Mouse (Mus musculus) myocyte (in vitro differentiated cells): ENCODE results near the gene Cdkl4. TPM values are rescaled to one million over a fixed set of nuclear protein-coding genes. Genes with fewer than 3 reads are reported as not detected.

ENCODE experiments used
- H3K27me3 ChIP-seq: one replicate; pipeline ENCODE4 v1.6.1; 2011; ENCODE audit not compliant: control insufficient read depth, insufficient read depth, insufficient read length
- H3K36me3 ChIP-seq: one replicate; pipeline ENCODE4 v1.6.1; 2011; ENCODE audit not compliant: control insufficient read depth, insufficient read depth
- H3K4me2 ChIP-seq: one replicate; pipeline ENCODE4 v1.6.1; 2011; ENCODE audit warnings: low read depth, control low read depth
- H3K4me3 ChIP-seq: one replicate; pipeline ENCODE4 v1.5.1; 2011; ENCODE audit warnings: mild to moderate bottlenecking, control low read depth, moderate library complexity
- H3K79me2 ChIP-seq: one replicate; pipeline ENCODE4 v1.6.1; 2011; ENCODE audit not compliant: control insufficient read depth, insufficient read depth
- H3ac ChIP-seq: one replicate; pipeline ENCODE4 v1.6.1; 2011; ENCODE audit not compliant: control insufficient read depth, insufficient read length
- CEBPB ChIP-seq: IDR thresholded peaks from 2 replicates; pipeline ENCODE4 v1.6.1; 2011; ENCODE audit warnings: mild to moderate bottlenecking, moderate library complexity; ENCODE audit not compliant: poor library complexity, insufficient read depth, severe bottlenecking
- E2F4 ChIP-seq: IDR thresholded peaks from one replicate; pipeline ENCODE4 v1.6.1; 2011; ENCODE audit warnings: mild to moderate bottlenecking, control low read depth, moderate library complexity; ENCODE audit not compliant: insufficient read depth
- MAX ChIP-seq: IDR thresholded peaks from one replicate; pipeline ENCODE4 v1.6.1; 2011; ENCODE audit warnings: low read depth, mild to moderate bottlenecking, control low read depth
- MYOD1 ChIP-seq, 3 experiments: IDR thresholded peaks; one replicate each; pipeline ENCODE4 v1.6.1; 2011; ENCODE audit warnings: control low read depth in 2 of 3, low read depth in 2 of 3, mild to moderate bottlenecking in 2 of 3, moderate library complexity in 1 of 3; ENCODE audit not compliant: insufficient read length in 2 of 3, control insufficient read depth in 1 of 3
- MYOG ChIP-seq, 3 experiments: IDR thresholded peaks; one replicate each; pipeline ENCODE4 v1.6.1; 2011; ENCODE audit warnings: control low read depth in 2 of 3, low read depth in 2 of 3, mild to moderate bottlenecking in 2 of 3; ENCODE audit not compliant: insufficient read length in 2 of 3, control insufficient read depth in 1 of 3, insufficient read depth in 1 of 3
- POLR2A ChIP-seq: IDR thresholded peaks from one replicate; pipeline ENCODE4 v1.6.1; 2011; ENCODE audit warnings: low read depth, mild to moderate bottlenecking, control low read depth, moderate library complexity; ENCODE audit not compliant: insufficient read length
- POLR2AphosphoS2 ChIP-seq: IDR thresholded peaks from one replicate; pipeline ENCODE4 v1.6.1; 2011; ENCODE audit warnings: low read depth, control low read depth; ENCODE audit not compliant: insufficient read length
- REST ChIP-seq: IDR thresholded peaks from one replicate; pipeline ENCODE4 v1.6.1; 2011; ENCODE audit warnings: mild to moderate bottlenecking, control low read depth, moderate library complexity; ENCODE audit not compliant: insufficient read depth, insufficient read length
- SRF ChIP-seq: IDR thresholded peaks from one replicate; pipeline ENCODE4 v1.6.1; 2011; ENCODE audit warnings: low read depth; ENCODE audit not compliant: control insufficient read depth, insufficient read length
- TCF12 ChIP-seq: IDR thresholded peaks from one replicate; pipeline ENCODE4 v1.6.1; 2011; ENCODE audit warnings: mild to moderate bottlenecking, control low read depth; ENCODE audit not compliant: poor library complexity, insufficient read depth, severe bottlenecking
- TCF3 ChIP-seq: IDR thresholded peaks from one replicate; pipeline ENCODE4 v1.6.1; 2011; ENCODE audit warnings: low read depth, control low read depth; ENCODE audit not compliant: insufficient read length
- USF1 ChIP-seq: IDR thresholded peaks from one replicate; pipeline ENCODE4 v1.6.1; 2011; ENCODE audit warnings: low read depth, mild to moderate bottlenecking, control low read depth, moderate library complexity
- polyA plus RNA-seq: library from polyadenylated mRNA; unstranded; fragments of >200 nt; fragmentation: generic; extraction: Trizol; gene quantifications from one replicate; pipeline ENCODE4 v1.2.1, GENCODE M21; 2012; ENCODE audit warnings: missing spikeins

Gene Cdkl4
- polyA plus RNA-seq, 1 experiment: 0.02 TPM

GRCm38 (mm10) chr17:80480031-80480854, 97.4 kb downstream of the Cdkl4 start, which contains the start of gene Sos1:
Gene Sos1 (minus strand): TSS chr17:80480453.
- peak within 1 kb of the TSS; percentile 64 for H3K4me3 ChIP-seq
- no peaks in the 10 kb centered on the region for H3K36me3 ChIP-seq
- peak within 1 kb of the TSS; percentile 85 for H3ac ChIP-seq
- no peaks in the 10 kb centered on the region for H3K27me3 ChIP-seq
- H3K4me2 ChIP-seq: peak within 1 kb of the TSS; percentile 81
- peaks cover 41% of the 10 kb centered on the region for H3K79me2 ChIP-seq
- TF ChIP-seq POLR2AphosphoS2: peak; percentile 91
- peak; percentile 37 for TF ChIP-seq E2F4
- TF ChIP-seq POLR2A: peak; percentile 92
- no peak for TF ChIP-seq USF1
- no peak for TF ChIP-seq MYOD1 (IDR thresholded peaks at IDR 0.05; ENCODE audit: control insufficient read depth in 1 of 3, insufficient read length in 2 of 3, low read depth in 2 of 3)
- peak in 1 of 3 experiments; percentile 45 for TF ChIP-seq MYOG (IDR thresholded peaks at IDR 0.05; ENCODE audit: control insufficient read depth in 1 of 3, insufficient read depth in 1 of 3, insufficient read length in 2 of 3, low read depth in 2 of 3)

- TF ChIP-seq POLR2AphosphoS2: no peak
- TF ChIP-seq USF1: no peak
- TF ChIP-seq TCF3: no peak
- TF ChIP-seq MYOG (IDR thresholded peaks at IDR 0.05; ENCODE audit: control insufficient read depth in 1 of 3, insufficient read depth in 1 of 3, insufficient read length in 2 of 3, low read depth in 2 of 3): peak in 1 of 3 experiments; percentile 9
- no peak for TF ChIP-seq SRF
- peak in 1 of 3 experiments; percentile 17 for TF ChIP-seq MYOD1 (IDR thresholded peaks at IDR 0.05; ENCODE audit: control insufficient read depth in 1 of 3, insufficient read length in 2 of 3, low read depth in 2 of 3)
- Histone ChIP-seq H3K27me3 (no peaks in the 10 kb centered on the region), H3K4me2 (peak overlapping the region; percentile 67), H3K4me3 (peak overlapping the region; percentile 64), H3K79me2 (peaks cover 49% of the 10 kb centered on the region), H3ac (peak overlapping the region; percentile 85), H3K36me3 (no peaks in the 10 kb centered on the region)
These were observed 98.2 kb downstream of the Cdkl4 start for GRCm38 (mm10) chr17:80479295-80480030.

- no peak overlapping the region for H3ac ChIP-seq
- no peaks in the 10 kb centered on the region for H3K36me3 ChIP-seq
- H3K27me3 ChIP-seq: no peaks in the 10 kb centered on the region
- peaks cover 67% of the 10 kb centered on the region for H3K79me2 ChIP-seq
- TF ChIP-seq MAX: no peak
- no peak for TF ChIP-seq E2F4
- no peak for TF ChIP-seq USF1
- no peak for TF ChIP-seq REST
- TF ChIP-seq SRF: no peak
- no peak for TF ChIP-seq TCF12
- TF ChIP-seq POLR2AphosphoS2: no peak
- no peak for TF ChIP-seq MYOD1 (IDR thresholded peaks at IDR 0.05; ENCODE audit: control insufficient read depth in 1 of 3, insufficient read length in 2 of 3, low read depth in 2 of 3)
- no peak for TF ChIP-seq POLR2A
- no peak for TF ChIP-seq TCF3
- no peak for TF ChIP-seq MYOG (IDR thresholded peaks at IDR 0.05; ENCODE audit: control insufficient read depth in 1 of 3, insufficient read depth in 1 of 3, insufficient read length in 2 of 3, low read depth in 2 of 3)
- TF ChIP-seq CEBPB: no peak
- no peak overlapping the region for H3K4me2 ChIP-seq
- no peak overlapping the region for H3K4me3 ChIP-seq
These were observed 99.9 kb downstream of the Cdkl4 start for GRCm38 (mm10) chr17:80477679-80478078.

- no peak for TF ChIP-seq TCF12
- TF ChIP-seq MYOG (IDR thresholded peaks at IDR 0.05; ENCODE audit: control insufficient read depth in 1 of 3, insufficient read depth in 1 of 3, insufficient read length in 2 of 3, low read depth in 2 of 3): no peak
- no peak for TF ChIP-seq CEBPB
- no peak for TF ChIP-seq POLR2A
- no peak for TF ChIP-seq E2F4
- no peak for TF ChIP-seq MYOD1 (IDR thresholded peaks at IDR 0.05; ENCODE audit: control insufficient read depth in 1 of 3, insufficient read length in 2 of 3, low read depth in 2 of 3)
- no peak for TF ChIP-seq TCF3
These were observed 101.1 kb downstream of the Cdkl4 start for GRCm38 (mm10) chr17:80476496-80476895.

More at GRCm38 (mm10) chr17:80476496-80476895, 101.1 kb downstream of the Cdkl4 start:
- Histone ChIP-seq H3K79me2 (peaks cover 78% of the 10 kb centered on the region), H3K36me3 (no peaks in the 10 kb centered on the region), H3K4me3 (no peak overlapping the region), H3ac (no peak overlapping the region), H3K27me3 (no peaks in the 10 kb centered on the region), H3K4me2 (no peak overlapping the region)

Other genes with a start within 250 kb of the Cdkl4 start
- gene Gm10190, start 204.3 kb downstream of the Cdkl4 start, polyA plus RNA-seq: not detected
- gene Sos1, start 97.4 kb downstream of the Cdkl4 start, polyA plus RNA-seq: 4.7 TPM
- 2.8 TPM for gene Map4k3, start 150.7 kb upstream of the Cdkl4 start, polyA plus RNA-seq